Mouse (Mus musculus) midbrain, embryonic 13.5 days (tissue): ENCODE measurements around the gene Tbata. TPM values are rescaled to one million over a fixed set of nuclear protein-coding genes. Genes with fewer than 3 reads are reported as not detected.

ENCODE experiments used
- ATAC-seq: fragments of 200-750 bp; cut with Nextera tagmentation; 2 replicates; pipeline ENCODE4 v1.8.0; 2017; ENCODE audit warnings: mild to moderate bottlenecking, moderate TSS enrichment, moderate library complexity
- H3K27ac ChIP-seq: fragments of 300-500 bp; sonication (generic); 2 replicates; pipeline ENCODE4 v1.5.1; 2015; ENCODE audit warnings: inconsistent platforms, mild to moderate bottlenecking, moderate library complexity
- H3K27me3 ChIP-seq: fragments of 300-500 bp; sonication (generic); 2 replicates; pipeline ENCODE4 v1.6.1; 2015; ENCODE audit warnings: mild to moderate bottlenecking, inconsistent platforms
- H3K36me3 ChIP-seq: fragments of 300-500 bp; sonication (generic); 2 replicates; pipeline ENCODE4 v1.6.1; 2015; ENCODE audit warnings: mild to moderate bottlenecking, inconsistent platforms
- H3K4me1 ChIP-seq: fragments of 300-500 bp; sonication (generic); replicated peaks from 2 replicates; pipeline ENCODE4 v1.6.1; 2015; ENCODE audit warnings: inconsistent platforms
- H3K4me2 ChIP-seq: fragments of 300-500 bp; sonication (generic); replicated peaks from 2 replicates; pipeline ENCODE4 v1.6.1; 2015; ENCODE audit warnings: moderate library complexity, mild to moderate bottlenecking, inconsistent platforms
- H3K4me3 ChIP-seq: fragments of 300-500 bp; sonication (generic); replicated peaks from 2 replicates; pipeline ENCODE4 v1.5.1; 2015; ENCODE audit warnings: mild to moderate bottlenecking, inconsistent platforms
- H3K9ac ChIP-seq: fragments of 300-500 bp; sonication (generic); replicated peaks from 2 replicates; pipeline ENCODE4 v1.6.1; 2015; ENCODE audit warnings: mild to moderate bottlenecking, inconsistent platforms
- H3K9me3 ChIP-seq: fragments of 300-500 bp; sonication (generic); 2 replicates; pipeline ENCODE4 v1.6.1; 2016; ENCODE audit warnings: mild to moderate bottlenecking, inconsistent platforms
- WGBS: fragments of 180-500 bp; shearing (Covaris S2); methylation state at CpG from one replicate; pipeline ENCODE4 v1.1.7; 2015; 5-methylcytosine and 5-hydroxymethylcytosine counted together
- polyA plus RNA-seq: library from polyadenylated mRNA; unstranded; fragments of >200 nt; fragmentation: Nextera tagmentation; extraction: Ambion mirVana; gene quantifications from 2 replicates; pipeline ENCODE4 v1.2.1, GENCODE M21; 2015

Gene Tbata
- polyA plus RNA-seq, 1 experiment from 2014 or later, result 0.17 TPM

DNA sequence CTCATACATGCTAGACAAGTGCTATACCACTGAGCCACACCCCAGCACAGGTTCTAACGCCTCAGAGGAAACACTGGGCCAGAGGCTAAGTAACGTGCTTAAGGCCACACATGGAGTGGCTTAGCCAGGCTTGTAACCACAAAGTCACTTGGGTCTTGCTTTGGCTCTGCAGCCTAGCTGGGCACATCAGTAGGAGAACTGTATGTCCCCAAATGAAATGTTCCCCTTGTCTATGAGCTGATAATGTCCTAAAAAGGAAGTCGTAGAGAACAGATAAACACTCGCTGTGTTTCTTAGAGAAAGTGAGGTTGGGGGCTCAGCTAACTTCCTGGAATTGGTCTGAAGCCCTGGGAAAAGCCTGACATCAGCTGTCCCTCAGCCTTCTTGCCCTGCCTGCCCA, 44.4 kb downstream of the Tbata start:
- Histone ChIP-seq H3K27me3 (peaks cover 13% of the 10 kb centered on the region; the same call in 1 of the 2 replicates), H3K36me3 (no peaks in the 10 kb centered on the region), H3K9ac (no peak overlapping the region), H3K27ac (no peak overlapping the region), H3K4me2 (no peak overlapping the region), H3K4me1 (peaks cover 3% of the 10 kb centered on the region; the same call in 1 of the 2 replicates), H3K9me3 (0 out of 2 replicates have a peak, but pooled peaks cover 4% of the 10 kb centered on the region), H3K4me3 (no peak overlapping the region)
- no peak for ATAC-seq
- WGBS, result 87% methylated on average over 4 of the region's 4 CpGs

DNA sequence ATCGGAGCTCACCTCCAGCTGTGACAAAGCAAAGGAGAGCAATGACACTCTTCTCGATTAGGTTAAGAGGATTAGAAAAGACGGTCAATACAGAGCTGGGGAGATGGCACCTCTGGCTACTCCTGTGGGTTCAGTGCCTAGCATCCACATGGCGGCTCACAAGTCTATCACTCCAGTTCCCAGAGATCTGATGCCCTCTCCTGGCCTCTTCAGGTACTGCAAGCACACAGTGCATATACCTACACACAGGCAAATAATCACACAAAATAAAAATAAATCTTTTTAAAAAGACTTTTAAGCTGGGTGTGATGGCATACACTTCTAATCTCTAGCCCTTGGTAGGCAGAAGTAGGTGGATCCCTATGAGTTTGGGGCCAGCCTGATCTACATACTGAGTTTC, 47.6 kb downstream of the Tbata start:
- Histone ChIP-seq H3K9ac (no peak overlapping the region), H3K4me1 (no peaks in the 10 kb centered on the region), H3K27ac (no peak overlapping the region), H3K4me3 (no peak overlapping the region), H3K27me3 (no peaks in the 10 kb centered on the region), H3K9me3 (0 out of 2 replicates have a peak, but pooled peaks cover 4% of the 10 kb centered on the region), H3K4me2 (no peak overlapping the region), H3K36me3 (no peaks in the 10 kb centered on the region)
- 95% methylated on average over 4 of the region's 4 CpGs for whole genome bisulfite sequencing
- ATAC-seq, result no peak

- Histone ChIP-seq H3K9me3 (no peaks in the 10 kb centered on the region), H3K4me3 (no peak overlapping the region), H3K27me3 (no peaks in the 10 kb centered on the region), H3K4me1 (no peaks in the 10 kb centered on the region), H3K4me2 (no peak overlapping the region), H3K27ac (no peak overlapping the region), H3K36me3 (no peaks in the 10 kb centered on the region), H3K9ac (no peak overlapping the region)
- no peak for ATAC-seq
- WGBS, result 49% methylated on average over 5 of the region's 5 CpGs
Measured at GRCm38 (mm10) chr10:61225694-61226093, 53.9 kb downstream of the Tbata start.

DNA sequence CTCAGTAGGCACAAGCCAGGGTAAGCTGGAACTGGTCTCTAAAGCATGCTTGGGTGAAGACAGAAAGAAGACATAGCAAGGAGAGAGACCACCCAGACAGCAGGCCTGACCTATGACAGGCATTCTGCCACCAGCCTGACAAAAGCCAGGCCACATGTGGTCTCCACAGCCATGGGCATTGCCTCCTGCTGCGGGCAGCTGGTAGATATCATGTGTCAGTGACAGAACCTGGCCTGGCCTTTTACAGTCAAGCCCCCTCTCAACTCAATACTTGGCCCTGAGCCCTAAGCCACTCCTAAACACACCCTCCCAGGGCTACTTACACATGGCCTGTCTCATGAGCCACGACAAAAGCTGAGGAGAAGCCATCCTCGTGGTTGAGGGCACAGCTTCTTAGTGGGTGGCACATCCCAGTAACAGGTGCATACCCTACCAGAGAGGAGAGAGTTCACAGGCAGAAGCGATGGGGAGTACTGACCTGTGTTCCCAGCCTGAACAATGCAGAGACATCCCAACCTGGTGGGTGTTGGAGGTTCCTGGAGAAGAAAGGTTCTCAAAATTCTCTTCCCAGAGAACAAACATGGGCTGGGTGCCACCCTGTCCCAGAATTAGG, 55.1 kb downstream of the Tbata start:
- no peak overlapping the region for H3K4me2 ChIP-seq
- no peaks in the 10 kb centered on the region for H3K9me3 ChIP-seq
- H3K4me1 ChIP-seq, result no peaks in the 10 kb centered on the region
- no peaks in the 10 kb centered on the region for H3K36me3 ChIP-seq
- WGBS, result 64% methylated on average over 4 of the region's 4 CpGs
- no peaks in the 10 kb centered on the region for H3K27me3 ChIP-seq
- ATAC-seq, result no peak
- H3K9ac ChIP-seq, result no peak overlapping the region
- no peak overlapping the region for H3K27ac ChIP-seq
- H3K4me3 ChIP-seq, result no peak overlapping the region

DNA sequence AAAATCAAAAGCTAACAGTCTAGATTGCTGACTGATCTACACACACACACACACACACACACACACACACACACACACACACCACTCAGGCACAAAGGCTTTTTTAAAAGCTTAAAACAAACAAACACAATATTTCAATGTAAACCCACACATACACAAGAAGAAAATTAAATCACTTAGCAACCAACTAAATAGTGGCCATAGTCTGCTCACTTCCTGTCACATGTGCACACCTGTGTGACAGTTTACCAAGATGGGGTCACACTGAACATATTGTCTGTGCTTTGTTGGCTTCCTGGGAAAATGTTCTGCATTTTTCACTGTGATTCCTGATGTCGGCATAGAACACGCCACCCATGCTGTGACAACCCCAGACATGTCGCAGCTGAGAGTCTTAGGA, 60.0 kb downstream of the Tbata start:
- no peak overlapping the region for H3K9ac ChIP-seq
- H3K27me3 ChIP-seq, result no peaks in the 10 kb centered on the region
- no peaks in the 10 kb centered on the region for H3K9me3 ChIP-seq
- no peak overlapping the region for H3K4me2 ChIP-seq
- H3K4me1 ChIP-seq, result 0 out of 2 replicates have a peak, but pooled peaks cover 6% of the 10 kb centered on the region
- WGBS, result 85% methylated on average over 3 of the region's 3 CpGs
- H3K36me3 ChIP-seq, result no peaks in the 10 kb centered on the region
- ATAC-seq, result no peak
- H3K4me3 ChIP-seq, result no peak overlapping the region
- no peak overlapping the region for H3K27ac ChIP-seq

DNA sequence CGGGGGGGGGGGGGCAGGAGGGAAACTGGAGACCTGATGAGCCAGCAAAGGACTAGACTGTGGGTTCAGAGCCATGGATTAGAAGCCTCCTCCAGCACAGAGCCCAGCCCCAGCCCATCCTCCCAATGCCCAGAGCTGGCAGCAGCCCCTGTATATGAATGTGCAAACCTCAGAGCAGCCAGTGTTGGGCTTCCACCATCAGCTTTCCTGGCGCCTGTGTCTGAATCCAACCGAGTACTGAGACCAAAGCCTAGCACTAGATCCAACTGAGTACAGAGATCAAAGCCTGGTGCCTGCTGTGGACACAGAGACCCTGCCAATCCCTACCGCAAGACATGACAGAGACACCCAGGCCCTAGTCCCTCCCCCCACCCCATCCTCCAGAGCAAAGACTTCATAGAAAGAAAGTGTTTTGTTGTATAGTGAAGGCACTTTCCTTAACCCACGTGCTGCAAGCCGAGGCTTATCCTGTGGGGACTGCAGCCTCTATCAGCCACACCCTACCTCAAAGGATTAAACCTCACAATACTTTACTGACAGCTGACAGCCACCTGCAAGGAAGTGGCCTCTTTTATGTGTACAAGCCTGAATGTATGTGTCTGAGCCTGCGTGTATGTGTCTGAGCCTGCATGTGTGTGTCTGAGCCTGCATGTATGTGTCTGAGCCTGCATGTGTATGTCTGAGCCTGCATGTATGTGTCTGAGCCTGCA, 61.3 kb downstream of the Tbata start:
- WGBS, result 31% methylated on average over 7 of the region's 7 CpGs
- Histone ChIP-seq H3K27me3 (no peaks in the 10 kb centered on the region), H3K4me1 (0 out of 2 replicates have a peak, but pooled peaks cover 6% of the 10 kb centered on the region), H3K36me3 (no peaks in the 10 kb centered on the region), H3K9me3 (no peaks in the 10 kb centered on the region), H3K4me2 (no peak overlapping the region), H3K4me3 (no peak overlapping the region), H3K9ac (no peak overlapping the region), H3K27ac (no peak overlapping the region)
- ATAC-seq, result peak; percentile 37; the same call in 1 of the 2 replicates

DNA sequence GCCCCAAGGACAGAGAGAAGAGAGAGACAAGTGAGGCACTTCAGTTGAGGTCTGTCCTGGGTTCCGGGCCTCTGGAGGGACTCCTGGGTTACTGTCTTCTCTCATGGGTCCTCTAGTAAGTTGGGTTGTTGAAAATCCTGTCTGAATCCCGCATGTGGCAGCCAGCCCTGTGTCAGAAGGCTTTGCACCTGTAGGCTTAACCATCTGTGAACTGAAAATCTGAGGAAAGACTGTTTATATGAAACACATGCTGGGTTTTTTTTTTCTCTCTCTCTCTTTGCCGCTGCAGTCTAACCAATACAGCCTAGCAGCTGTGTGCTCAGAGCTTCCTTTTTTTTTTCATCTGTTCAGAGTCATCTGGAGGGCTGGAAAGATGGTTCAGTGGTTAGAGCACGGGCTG, 62.6 kb downstream of the Tbata start:
- Histone ChIP-seq H3K4me3 (no peak overlapping the region), H3K27me3 (no peaks in the 10 kb centered on the region), H3K27ac (no peak overlapping the region), H3K36me3 (no peaks in the 10 kb centered on the region), H3K4me2 (no peak overlapping the region), H3K9me3 (peaks cover 9% of the 10 kb centered on the region; the same call in 1 of the 2 replicates), H3K4me1 (0 out of 2 replicates have a peak, but pooled peaks cover 6% of the 10 kb centered on the region), H3K9ac (no peak overlapping the region)
- WGBS, result 82% methylated on average over 4 of the region's 4 CpGs
- ATAC-seq, result no peak

GRCm38 (mm10) chr10:61235677-61236267, 64.0 kb downstream of the Tbata start:
- no peaks in the 10 kb centered on the region for H3K36me3 ChIP-seq
- H3K9ac ChIP-seq, result no peak overlapping the region
- H3K4me1 ChIP-seq, result 0 out of 2 replicates have a peak, but pooled peaks cover 6% of the 10 kb centered on the region
- H3K27me3 ChIP-seq, result no peaks in the 10 kb centered on the region
- no peak overlapping the region for H3K4me3 ChIP-seq
- ATAC-seq, result no peak
- H3K9me3 ChIP-seq, result peaks cover 9% of the 10 kb centered on the region; the same call in 1 of the 2 replicates
- H3K27ac ChIP-seq, result no peak overlapping the region
- 90% methylated on average over 6 of the region's 6 CpGs for WGBS
- H3K4me2 ChIP-seq, result no peak overlapping the region

DNA sequence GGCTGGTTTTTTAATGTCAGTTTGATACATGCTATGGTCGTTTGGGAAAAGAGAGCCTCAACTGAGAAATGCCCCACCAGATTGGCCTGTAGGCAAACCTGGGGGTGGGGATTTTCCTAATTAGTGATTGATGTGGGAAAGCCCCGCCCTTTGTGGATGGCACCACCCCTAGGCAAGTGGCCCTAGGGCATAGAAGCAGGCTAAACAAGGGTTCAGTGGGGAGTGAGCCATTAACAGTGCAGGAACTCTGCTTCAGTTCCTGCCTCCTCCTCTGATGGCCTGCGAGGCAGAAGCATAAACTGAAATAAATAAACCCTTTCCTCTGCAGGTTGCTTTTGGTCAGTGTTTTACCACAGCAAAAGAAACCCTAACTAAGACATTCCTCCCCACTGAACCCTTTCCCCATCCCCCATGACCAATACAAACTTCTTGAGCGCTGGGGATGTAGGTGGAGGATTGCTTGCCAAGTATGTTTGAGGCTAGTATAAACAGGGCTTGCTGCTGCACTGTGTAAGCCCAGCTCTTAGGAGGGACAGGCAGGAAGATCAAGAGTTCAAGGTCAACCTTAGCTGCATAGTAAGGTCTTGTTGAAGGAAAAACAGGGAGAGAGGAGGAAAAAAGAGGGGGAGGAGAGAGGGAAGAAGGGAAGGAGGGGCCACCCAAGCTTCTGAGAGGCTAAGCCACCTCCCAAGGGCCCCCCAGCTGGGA, 65.1 kb downstream of the Tbata start:
- Histone ChIP-seq H3K27me3 (no peaks in the 10 kb centered on the region), H3K36me3 (no peaks in the 10 kb centered on the region), H3K27ac (no peak overlapping the region), H3K4me3 (no peak overlapping the region), H3K9ac (no peak overlapping the region), H3K9me3 (peaks cover 9% of the 10 kb centered on the region; the same call in 1 of the 2 replicates), H3K4me2 (no peak overlapping the region), H3K4me1 (0 out of 2 replicates have a peak, but pooled peaks cover 6% of the 10 kb centered on the region)
- 63% methylated on average over 4 of the region's 4 CpGs for WGBS
- no peak for ATAC-seq

- no peak overlapping the region for H3K9ac ChIP-seq
- no peaks in the 10 kb centered on the region for H3K27me3 ChIP-seq
- H3K9me3 ChIP-seq, result peaks cover 9% of the 10 kb centered on the region; the same call in 1 of the 2 replicates
- no peak overlapping the region for H3K4me3 ChIP-seq
- H3K4me2 ChIP-seq, result no peak overlapping the region
- H3K4me1 ChIP-seq, result 0 out of 2 replicates have a peak, but pooled peaks cover 6% of the 10 kb centered on the region
- H3K27ac ChIP-seq, result no peak overlapping the region
- ATAC-seq, result no peak
- no peaks in the 10 kb centered on the region for H3K36me3 ChIP-seq
- 77% methylated on average over 6 of the region's 6 CpGs for WGBS
Measured at GRCm38 (mm10) chr10:61237391-61237785, 65.6 kb downstream of the Tbata start.
